8 mouse cellular contexts compared by ENCODE assay signal in genomic region chr10:114800331-114801304, GRCm38 (mm10). TPM values are rescaled to one million over a fixed set of nuclear protein-coding genes. Genes with fewer than 3 reads are reported as not detected.
A peak's percentile ranks its signal among the peaks of the same experiment; 100 is the strongest.
DNase-seq lines count a peak whose midpoint lies in the region; ATAC-seq lines count a peak whose summit lies in the region.

No protein-coding gene starts in this region.

- peak overlapping the region; percentile 53 for H3K9ac ChIP-seq in forebrain, embryonic 14.5 days (ENCODE audit: low read length)
- no peak overlapping the region for H3K9ac ChIP-seq in liver, embryonic 15.5 days
- no peak overlapping the region; the same call in 1 of the 2 replicates for H3K9ac ChIP-seq in stomach, embryonic 16.5 days (ENCODE audit: low read length)

- DNase-seq in layer of hippocampus, postnatal 10 days (ENCODE audit: low spot score in 2 of 2) = peak; percentile 14 to 30
- no peak for DNase-seq in layer of hippocampus, postnatal 25 days (ENCODE audit: extremely low spot score in 1 of 2, low spot score in 1 of 2)
- DNase-seq in cerebellum, adult 9-10 months = peak; percentile 79
- DNase-seq in forebrain, embryonic 14.5 days (ENCODE audit: low spot score) = peak; percentile 7
- DNase-seq in thymus, postnatal 25 days = no peak
- DNase-seq in adrenal gland, adult 8-10 months = no peak

- no peak overlapping the region; the same call in 1 of the 2 replicates for H3K27ac ChIP-seq in forebrain, embryonic 14.5 days (ENCODE audit: low read depth, low read length)
- no peak overlapping the region for H3K27ac ChIP-seq in liver, embryonic 15.5 days (replicated peaks)
- H3K27ac ChIP-seq in stomach, embryonic 16.5 days (ENCODE audit: low read length) = no peak overlapping the region

- H3K4me2 ChIP-seq in forebrain, embryonic 14.5 days (ENCODE audit: low read length) = peak overlapping the region; percentile 95
- H3K4me2 ChIP-seq in liver, embryonic 15.5 days = 0 out of 2 replicates have a peak overlapping the region, but pooled peaks have one; percentile 10
- H3K4me2 ChIP-seq in stomach, embryonic 16.5 days (ENCODE audit: low read depth, low read length) = peak overlapping the region; percentile 91

- H3K36me3 ChIP-seq in forebrain, embryonic 14.5 days (ENCODE audit: control insufficient read depth, insufficient read depth, low read length) = no peaks in the 10 kb centered on the region
- no peaks in the 10 kb centered on the region for H3K36me3 ChIP-seq in liver, embryonic 15.5 days (replicated peaks)
- H3K36me3 ChIP-seq in stomach, embryonic 16.5 days (ENCODE audit: control insufficient read depth, insufficient read depth, low read length) = no peaks in the 10 kb centered on the region

- H3K27me3 ChIP-seq in forebrain, embryonic 14.5 days (replicated peaks; ENCODE audit: control insufficient read depth, insufficient read depth, low read length) = peaks cover 15% of the 10 kb centered on the region
- peaks cover 46% of the 10 kb centered on the region for H3K27me3 ChIP-seq in liver, embryonic 15.5 days
- peaks cover 47% of the 10 kb centered on the region for H3K27me3 ChIP-seq in stomach, embryonic 16.5 days (ENCODE audit: control insufficient read depth, insufficient read depth, low read length)

- ATAC-seq in forebrain, embryonic 14.5 days = peak; percentile 38
- no peak for ATAC-seq in liver, embryonic 15.5 days (ENCODE audit: insufficient read depth)
- ATAC-seq in stomach, embryonic 16.5 days (ENCODE audit: insufficient read depth, low FRiP score) = peak; percentile 41; the same call in 1 of the 2 replicates

- no peaks in the 10 kb centered on the region for H3K9me3 ChIP-seq in forebrain, embryonic 14.5 days (replicated peaks; ENCODE audit: control insufficient read depth, low read length)
- H3K9me3 ChIP-seq in liver, embryonic 15.5 days (replicated peaks) = no peaks in the 10 kb centered on the region
- no peaks in the 10 kb centered on the region for H3K9me3 ChIP-seq in stomach, embryonic 16.5 days (replicated peaks; ENCODE audit: control insufficient read depth, low read length)

- WGBS in forebrain, embryonic 14.5 days = 7% methylated on average over 75 of the region's 75 CpGs
- WGBS in liver, embryonic 15.5 days (ENCODE audit: insufficient replicate concordance) = 8% methylated on average over 75 of the region's 75 CpGs
- WGBS in stomach, embryonic 16.5 days = 9% methylated on average over 74 of the region's 75 CpGs

- H3K4me3 ChIP-seq in forebrain, embryonic 14.5 days (ENCODE audit: low read depth, low read length) = peak overlapping the region; percentile 58
- H3K4me3 ChIP-seq in liver, embryonic 15.5 days (replicated peaks) = no peak overlapping the region
- peak overlapping the region; percentile 59 for H3K4me3 ChIP-seq in stomach, embryonic 16.5 days (replicated peaks; ENCODE audit: low read length)

- no peaks in the 10 kb centered on the region for H3K4me1 ChIP-seq in forebrain, embryonic 14.5 days (ENCODE audit: control insufficient read depth, insufficient read depth, low read length)
- H3K4me1 ChIP-seq in liver, embryonic 15.5 days (replicated peaks) = no peaks in the 10 kb centered on the region
- peaks cover 7% of the 10 kb centered on the region for H3K4me1 ChIP-seq in stomach, embryonic 16.5 days (ENCODE audit: control insufficient read depth, insufficient read depth, low read length)

RNA-seq across cellular contexts. Expression of gene Trhde, which starts 1.5 kb away (rescaled TPM):
- 10 to 100 TPM; 31.2 to 32.1 TPM for total RNA-seq in layer of hippocampus, postnatal 10 days (2021)
- total RNA-seq in layer of hippocampus, postnatal 25 days (2021) = 10 to 100 TPM; 29.2 to 34.9 TPM
- 1.8 and 2.9 TPM in 2 replicates for polyA plus RNA-seq in forebrain, embryonic 14.5 days (2014; fragmentation: Nextera tagmentation; extraction: Ambion mirVana)
- polyA plus RNA-seq in liver, embryonic 15.5 days (2015; fragmentation: Nextera tagmentation; extraction: Ambion mirVana) = not detected in 2 replicates
- polyA plus RNA-seq in stomach, embryonic 16.5 days (2015; fragmentation: Nextera tagmentation; extraction: Ambion mirVana) = 0.17 and 0.34 TPM in 2 replicates
- under 1 TPM; 0.17 to 0.62 (median 0.31) TPM for total RNA-seq in adrenal gland, adult 8-10 months (2022)

Comparison
In these comparisons a context has a peak if more than half of its experiments do, and no peak if none do; other contexts are left out.
1. DNase-seq: peak in layer of hippocampus, postnatal 10 days (2 of 2), cerebellum, adult 9-10 months (single experiment) and forebrain, embryonic 14.5 days (single experiment); none in layer of hippocampus, postnatal 25 days (0 of 2), thymus, postnatal 25 days (single experiment) and adrenal gland, adult 8-10 months (single experiment).
2. H3K4me2 ChIP-seq: peak in every context shown above with its lines; median percentile 95 in forebrain, embryonic 14.5 days; 91 in stomach, embryonic 16.5 days; 10 in liver, embryonic 15.5 days.
3. RNA of gene Trhde, which starts 1.5 kb away (total RNA-seq): 29.2 to 34.9 TPM in layer of hippocampus, postnatal 25 days and 31.2 to 32.1 TPM in layer of hippocampus, postnatal 10 days; 0.17 to 0.62 TPM in adrenal gland, adult 8-10 months; every median in the first group is over 10 times any median in the second.